Mouse (Mus musculus) neutrophil, adult 65 days (primary cell): ENCODE measurements around the gene Vmn1r28. TPM values are rescaled to one million over a fixed set of nuclear protein-coding genes. Genes with fewer than 3 reads are reported as not detected.

Experiments used
- total RNA-seq: library from RNA; stranded (reverse); gene quantifications from 2 replicates; pipeline ENCODE4 v1.2.4, GENCODE M21; 2023

Vmn1r28 gene
- total RNA-seq = not detected in 2 replicates

DNA sequence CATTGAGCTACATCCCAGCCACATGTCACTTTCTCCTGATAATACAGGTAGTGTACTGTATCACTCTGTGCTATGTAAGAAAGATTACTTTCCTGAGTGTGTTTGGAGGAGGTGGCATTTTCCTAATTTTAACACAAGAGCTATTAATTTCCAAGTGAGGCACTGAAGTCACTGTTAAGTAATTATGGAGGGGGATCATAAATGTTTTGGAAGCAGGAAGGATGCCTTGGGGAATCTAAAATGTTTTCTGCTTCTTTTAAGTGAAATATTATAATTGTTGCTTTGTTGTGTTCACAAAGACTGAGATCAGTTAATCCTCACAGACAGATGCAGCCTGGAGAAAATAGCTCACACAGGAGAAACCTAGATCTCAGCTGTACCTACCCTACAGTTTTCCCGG lies at the start of gene Vmn1r28:
Gene Vmn1r28, plus strand, starts transcription at position 301 of the 400 bp plus-strand sequence.

DNA sequence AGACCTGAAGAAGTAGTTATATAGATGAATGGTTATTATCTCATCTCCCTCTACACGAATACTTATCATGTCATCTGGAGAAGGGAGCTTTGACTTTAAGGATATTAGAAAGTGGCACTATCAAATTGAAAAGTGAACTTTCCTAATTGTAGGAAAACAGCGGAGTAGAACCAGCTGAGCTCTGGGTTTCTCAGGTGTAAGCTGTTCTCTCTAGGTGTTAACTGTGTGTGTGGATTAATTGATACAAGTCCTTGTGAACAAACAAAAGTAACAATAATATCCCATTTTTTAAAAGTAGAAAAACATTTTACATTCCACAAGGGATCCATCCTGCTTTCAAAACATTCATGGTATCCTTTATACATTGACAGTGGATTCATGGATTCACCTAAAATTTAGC lies 43.1 kb upstream of the Vmn1r28 start, which contains the start of gene Vmn1r27:
Gene Vmn1r27, minus strand, starts transcription at position 101 of the 400 bp plus-strand sequence.

DNA sequence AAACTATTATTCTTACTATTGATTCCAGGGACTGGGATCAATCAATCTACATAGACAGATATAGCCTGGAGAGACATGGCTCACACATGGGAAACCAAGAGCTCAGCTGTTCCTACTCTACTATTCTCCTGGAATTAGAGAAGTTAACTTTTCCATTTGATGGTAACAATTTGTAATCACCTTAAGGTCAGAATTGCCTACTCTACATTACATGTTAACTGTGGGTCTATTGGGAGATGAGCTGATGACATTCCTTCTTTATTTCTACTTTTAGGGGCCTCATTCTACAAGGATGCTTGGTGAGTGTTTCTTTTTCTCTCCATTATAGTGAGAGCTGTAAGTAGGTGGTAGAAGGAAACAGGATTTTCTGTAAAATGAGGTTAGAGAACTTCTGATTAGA lies 39.4 kb downstream of the Vmn1r28 start, which contains the start of gene Vmn1r29:
Gene Vmn1r29, plus strand, starts transcription at position 301 of the 400 bp plus-strand sequence.

Other genes starting within 250 kb of the Vmn1r28 start
- not detected in 2 replicates for gene Vmn1r26, start 246.9 kb upstream of the Vmn1r28 start, total RNA-seq
- gene Vmn1r27, start 43.2 kb upstream of the Vmn1r28 start, total RNA-seq = not detected in 2 replicates
- gene Vmn1r29, start 39.5 kb downstream of the Vmn1r28 start, total RNA-seq = not detected in 2 replicates
- gene Vmn1r30, start 181.3 kb downstream of the Vmn1r28 start, total RNA-seq = not detected in 2 replicates
- not detected in 2 replicates for gene Vmn1r31, start 213.3 kb downstream of the Vmn1r28 start, total RNA-seq